In the genomic region with DNA sequence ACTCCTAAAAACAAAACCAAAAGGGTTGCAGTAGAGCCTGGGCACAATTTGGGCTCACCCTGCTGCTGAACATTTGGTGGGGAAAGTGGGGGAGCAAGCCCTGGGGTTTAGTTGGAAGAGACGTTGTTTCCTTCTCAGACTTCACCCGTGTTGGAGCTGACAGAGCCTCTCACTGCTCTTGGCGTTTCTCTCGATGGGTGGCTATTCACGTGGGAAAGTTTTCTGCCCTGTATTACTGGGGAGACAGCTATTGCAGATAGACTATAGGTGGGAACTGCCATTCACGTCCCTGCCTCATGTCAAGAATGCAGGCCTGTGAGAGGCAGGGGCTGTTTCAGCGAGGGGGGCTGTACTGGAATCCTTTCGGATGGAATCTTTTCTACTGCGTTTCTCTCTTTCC, we compare ENCODE assay signal across 10 mouse cellular contexts. TPM values are rescaled to one million over a fixed set of nuclear protein-coding genes. Genes with fewer than 3 reads are reported as not detected.
DNase-seq lines count a peak whose midpoint lies in the region; ATAC-seq lines count a peak whose summit lies in the region.
"Had no signal": no experiment of that assay in that cellular context is flagged by ENCODE, and none has a peak within 500 bp of the region (broad histone marks: within the 10 kb centered on the region; RNA-seq: fewer than 3 reads in every experiment).

No protein-coding gene starts in this region.

- H3K27me3 ChIP-seq in lung, embryonic 15.5 days, result no peaks in the 10 kb centered on the region
- no peaks in the 10 kb centered on the region for H3K27me3 ChIP-seq in forebrain, embryonic 11.5 days (ENCODE audit: control insufficient read depth, insufficient read depth, low read length)
- H3K27me3 ChIP-seq in intestine, embryonic 16.5 days (replicated peaks; ENCODE audit: control insufficient read depth, insufficient read depth, low read length), result no peaks in the 10 kb centered on the region
- no peaks in the 10 kb centered on the region for H3K27me3 ChIP-seq in neural tube, embryonic 15.5 days (replicated peaks)

- 24% methylated on average over 9 of the region's 9 CpGs for WGBS in lung, embryonic 15.5 days
- 24% methylated on average over 9 of the region's 9 CpGs for WGBS in forebrain, embryonic 11.5 days
- WGBS in intestine, embryonic 16.5 days, result 51% methylated on average over 9 of the region's 9 CpGs
- WGBS in neural tube, embryonic 15.5 days, result 22% methylated on average over 9 of the region's 9 CpGs

- H3K9me3 ChIP-seq in lung, embryonic 15.5 days, result no peaks in the 10 kb centered on the region
- H3K9me3 ChIP-seq in forebrain, embryonic 11.5 days (ENCODE audit: control insufficient read depth, low read length), result no peaks in the 10 kb centered on the region
- no peaks in the 10 kb centered on the region for H3K9me3 ChIP-seq in intestine, embryonic 16.5 days (ENCODE audit: control insufficient read depth, low read length)
- H3K9me3 ChIP-seq in neural tube, embryonic 15.5 days (replicated peaks), result no peaks in the 10 kb centered on the region

- ATAC-seq in lung, embryonic 15.5 days (ENCODE audit: borderline replicate concordance, extremely low read depth, low FRiP score, low TSS enrichment), result no peak
- ATAC-seq in forebrain, embryonic 11.5 days (replicated peaks; ENCODE audit: low FRiP score), result peak; percentile 16
- ATAC-seq in intestine, embryonic 16.5 days, result no peak; the same call in 1 of the 2 replicates
- ATAC-seq in neural tube, embryonic 15.5 days (ENCODE audit: low FRiP score), result no peak

- DNase-seq in lung, postnatal 25 days (ENCODE audit: low spot score), result no peak
- DNase-seq in forebrain, embryonic 11.5 days (ENCODE audit: low spot score), result no peak
- DNase-seq in urinary bladder, postnatal 4 days (ENCODE audit: low spot score in 2 of 2), result no peak
- no peak for DNase-seq in right cerebral cortex, postnatal 36 days (ENCODE audit: low spot score in 2 of 2)
- DNase-seq: thymus, adult 2 months had no signal

- peak overlapping the region; percentile 91 for H3K27ac ChIP-seq in lung, embryonic 15.5 days
- peak overlapping the region; percentile 90 for H3K27ac ChIP-seq in forebrain, embryonic 11.5 days (ENCODE audit: low read depth, low read length)
- peak overlapping the region; percentile 82 for H3K27ac ChIP-seq in intestine, embryonic 16.5 days (ENCODE audit: low read length)
- peak overlapping the region; percentile 79 for H3K27ac ChIP-seq in neural tube, embryonic 15.5 days (replicated peaks)
- H3K27ac ChIP-seq: macrophage had no signal

- H3K4me1 ChIP-seq in lung, embryonic 15.5 days, result peaks cover 78% of the 10 kb centered on the region
- peaks cover 31% of the 10 kb centered on the region for H3K4me1 ChIP-seq in forebrain, embryonic 11.5 days (replicated peaks; ENCODE audit: control insufficient read depth, insufficient read depth, low read length)
- peaks cover 30% of the 10 kb centered on the region for H3K4me1 ChIP-seq in intestine, embryonic 16.5 days (ENCODE audit: control insufficient read depth, insufficient read depth, low read length)
- peaks cover 52% of the 10 kb centered on the region for H3K4me1 ChIP-seq in neural tube, embryonic 15.5 days

- H3K4me2 ChIP-seq in lung, embryonic 15.5 days, result peak overlapping the region; percentile 36
- H3K4me2 ChIP-seq in forebrain, embryonic 11.5 days (ENCODE audit: low read depth, low read length, severe bottlenecking), result 0 out of 2 replicates have a peak overlapping the region, but pooled peaks have one; percentile 12
- H3K4me2 ChIP-seq in intestine, embryonic 16.5 days (ENCODE audit: low read depth, low read length), result no peak overlapping the region; the same call in 1 of the 2 replicates
- H3K4me2 ChIP-seq in neural tube, embryonic 15.5 days, result 0 out of 2 replicates have a peak overlapping the region, but pooled peaks have one; percentile 19

- no peak overlapping the region for H3K4me3 ChIP-seq in lung, embryonic 15.5 days
- no peak overlapping the region for H3K4me3 ChIP-seq in forebrain, embryonic 11.5 days (ENCODE audit: low read depth, low read length)
- H3K4me3 ChIP-seq in intestine, embryonic 16.5 days (ENCODE audit: low read length), result no peak overlapping the region
- no peak overlapping the region for H3K4me3 ChIP-seq in neural tube, embryonic 15.5 days (replicated peaks)
- H3K4me3 ChIP-seq: erythroblast, embryonic 14.5 days had no signal

- H3K9ac ChIP-seq in lung, embryonic 15.5 days, result no peak overlapping the region
- H3K9ac ChIP-seq in forebrain, embryonic 11.5 days (ENCODE audit: low read length), result peak overlapping the region; percentile 6; the same call in 1 of the 2 replicates
- 0 out of 2 replicates have a peak overlapping the region, but pooled peaks have one; percentile 12 for H3K9ac ChIP-seq in intestine, embryonic 16.5 days (ENCODE audit: low read depth, low read length)
- no peak overlapping the region for H3K9ac ChIP-seq in neural tube, embryonic 15.5 days (replicated peaks)

- no peaks in the 10 kb centered on the region for H3K36me3 ChIP-seq in lung, embryonic 15.5 days
- no peaks in the 10 kb centered on the region for H3K36me3 ChIP-seq in forebrain, embryonic 11.5 days (ENCODE audit: control insufficient read depth, insufficient read depth, low read length)
- H3K36me3 ChIP-seq in intestine, embryonic 16.5 days (ENCODE audit: control insufficient read depth, insufficient read depth, low read length), result no peaks in the 10 kb centered on the region
- H3K36me3 ChIP-seq in neural tube, embryonic 15.5 days, result no peaks in the 10 kb centered on the region

RNA-seq across cellular contexts. Expression of a gene that starts 50.5 kb away (rescaled TPM):
- 33.4 and 35.1 TPM in 2 replicates for polyA plus RNA-seq in lung, embryonic 15.5 days (2015; fragmentation: Nextera tagmentation; extraction: Ambion mirVana)
- 27.6 TPM in 2 replicates for polyA plus RNA-seq in forebrain, embryonic 11.5 days (2014; fragmentation: Nextera tagmentation; extraction: Ambion mirVana)
- 9.1 and 10.9 TPM in 2 replicates for polyA plus RNA-seq in intestine, embryonic 16.5 days (2015; fragmentation: Nextera tagmentation; extraction: Ambion mirVana)
- 9.0 and 11.3 TPM in 2 replicates for polyA plus RNA-seq in neural tube, embryonic 15.5 days (2015; fragmentation: Nextera tagmentation; extraction: Ambion mirVana)

Comparison
In these comparisons a context has a peak if more than half of its experiments do, and no peak if none do; other contexts are left out.
1. H3K9ac ChIP-seq: peak in forebrain, embryonic 11.5 days (single experiment) and intestine, embryonic 16.5 days (single experiment); none in lung, embryonic 15.5 days (single experiment) and neural tube, embryonic 15.5 days (single experiment).
2. Peak in every context shown above with its lines, with median percentiles within 50 percentile points of each other: H3K27ac ChIP-seq.